Mouse (Mus musculus): Measurements from ENCODE around the gene Igf1r.

- TF ChIP-seq CTCF (IDR thresholded peaks at IDR 0.05; ENCODE audit: extremely low read depth, insufficient read depth, low read length) (no peak), POLR2A (IDR thresholded peaks at IDR 0.05; ENCODE audit: extremely low read depth, insufficient read depth, low read length) (no peak)
These were observed 4.7 kb downstream of the Igf1r start for GRCm38 (mm10) chr7:67957376-67957775.

Data from cortical plate, adult 2 months (tissue).